Mouse (Mus musculus): ENCODE data around the gene Mia2. TPM values are rescaled to one million over a fixed set of nuclear protein-coding genes. Genes with fewer than 3 reads are reported as not detected.

The Mia2 gene
- polyA plus RNA-seq, 1 experiment from 2014 or later: 56.4 TPM

GRCm38 (mm10) chr12:59135533-59136300 is 40.1 kb downstream of the Mia2 start:
- Histone ChIP-seq H3K4me1 (peaks cover 11% of the 10 kb centered on the region), H3K9me3 (replicated peaks) (no peaks in the 10 kb centered on the region), H3K4me3 (no peak overlapping the region), H3K27me3 (ENCODE audit: low read depth, poor library complexity, severe bottlenecking) (no peaks in the 10 kb centered on the region), H3K36me3 (peaks cover 56% of the 10 kb centered on the region), H3K27ac (no peak overlapping the region)
- DNase-seq (ENCODE audit: low spot score): no peak
- 93% methylated on average over 13 of the region's 13 CpGs for WGBS

GRCm38 (mm10) chr12:59137031-59137430 is 41.4 kb downstream of the Mia2 start:
- no peaks in the 10 kb centered on the region for H3K9me3 ChIP-seq (replicated peaks)
- peaks cover 11% of the 10 kb centered on the region for H3K4me1 ChIP-seq
- no peak overlapping the region for H3K4me3 ChIP-seq
- H3K27me3 ChIP-seq (ENCODE audit: low read depth, poor library complexity, severe bottlenecking): no peaks in the 10 kb centered on the region
- WGBS: 89% methylated on average over 6 of the region's 6 CpGs
- H3K27ac ChIP-seq: no peak overlapping the region
- peaks cover 69% of the 10 kb centered on the region for H3K36me3 ChIP-seq
- no peak for DNase-seq (ENCODE audit: low spot score)

GRCm38 (mm10) chr12:59139372-59139771 is 43.8 kb downstream of the Mia2 start:
- DNase-seq (ENCODE audit: low spot score): no peak
- 86% methylated on average over 2 of the region's 2 CpGs for WGBS
- no peaks in the 10 kb centered on the region for H3K4me1 ChIP-seq
- H3K36me3 ChIP-seq: peaks cover 89% of the 10 kb centered on the region
- no peaks in the 10 kb centered on the region for H3K27me3 ChIP-seq (ENCODE audit: low read depth, poor library complexity, severe bottlenecking)
- no peaks in the 10 kb centered on the region for H3K9me3 ChIP-seq (replicated peaks)
- no peak overlapping the region for H3K27ac ChIP-seq
- H3K4me3 ChIP-seq: no peak overlapping the region

- Histone ChIP-seq H3K36me3 (peaks cover 96% of the 10 kb centered on the region), H3K27me3 (ENCODE audit: low read depth, poor library complexity, severe bottlenecking) (no peaks in the 10 kb centered on the region), H3K4me1 (no peaks in the 10 kb centered on the region), H3K4me3 (no peak overlapping the region), H3K9me3 (replicated peaks) (no peaks in the 10 kb centered on the region), H3K27ac (no peak overlapping the region)
- no peak for DNase-seq (ENCODE audit: low spot score)
Observed at GRCm38 (mm10) chr12:59145130-59145529, 49.5 kb downstream of the Mia2 start.

- Histone ChIP-seq H3K36me3 (peaks cover 98% of the 10 kb centered on the region), H3K9me3 (replicated peaks) (no peaks in the 10 kb centered on the region), H3K4me3 (no peak overlapping the region), H3K27ac (no peak overlapping the region), H3K4me1 (no peaks in the 10 kb centered on the region), H3K27me3 (ENCODE audit: low read depth, poor library complexity, severe bottlenecking) (no peaks in the 10 kb centered on the region)
- no peak for DNase-seq (ENCODE audit: low spot score)
- WGBS: 93% methylated on average over 4 of the region's 4 CpGs
Observed at GRCm38 (mm10) chr12:59149691-59150090, 54.1 kb downstream of the Mia2 start.

- Histone ChIP-seq H3K27ac (no peak overlapping the region), H3K27me3 (ENCODE audit: low read depth, poor library complexity, severe bottlenecking) (no peaks in the 10 kb centered on the region), H3K4me3 (no peak overlapping the region), H3K36me3 (peaks cover 97% of the 10 kb centered on the region), H3K4me1 (no peaks in the 10 kb centered on the region), H3K9me3 (replicated peaks) (no peaks in the 10 kb centered on the region)
- no peak for DNase-seq (ENCODE audit: low spot score)
- 44% methylated on average over 2 of the region's 2 CpGs for WGBS
Observed at GRCm38 (mm10) chr12:59161091-59161490, 65.5 kb downstream of the Mia2 start.

- WGBS: 94% methylated on average over 2 of the region's 2 CpGs
- DNase-seq (ENCODE audit: low spot score): no peak
- H3K4me1 ChIP-seq: no peaks in the 10 kb centered on the region
Observed at GRCm38 (mm10) chr12:59162797-59163196, 67.2 kb downstream of the Mia2 start.

GRCm38 (mm10) chr12:59164522-59164921 is 68.9 kb downstream of the Mia2 start:
- H3K9me3 ChIP-seq (replicated peaks): no peaks in the 10 kb centered on the region
- H3K4me3 ChIP-seq: no peak overlapping the region
- no peaks in the 10 kb centered on the region for H3K4me1 ChIP-seq
- peaks cover 91% of the 10 kb centered on the region for H3K36me3 ChIP-seq
- no peaks in the 10 kb centered on the region for H3K27me3 ChIP-seq (ENCODE audit: low read depth, poor library complexity, severe bottlenecking)
- DNase-seq (ENCODE audit: low spot score): no peak
- WGBS: 92% methylated on average over 6 of the region's 6 CpGs
- no peak overlapping the region for H3K27ac ChIP-seq

More at GRCm38 (mm10) chr12:59162797-59163196, 67.2 kb downstream of the Mia2 start:
- no peak overlapping the region for H3K27ac ChIP-seq
- no peaks in the 10 kb centered on the region for H3K27me3 ChIP-seq (ENCODE audit: low read depth, poor library complexity, severe bottlenecking)
- no peaks in the 10 kb centered on the region for H3K9me3 ChIP-seq (replicated peaks)
- no peak overlapping the region for H3K4me3 ChIP-seq
- H3K36me3 ChIP-seq: peaks cover 95% of the 10 kb centered on the region

- 93% methylated on average over 4 of the region's 4 CpGs for WGBS
- Histone ChIP-seq H3K27me3 (ENCODE audit: low read depth, poor library complexity, severe bottlenecking) (no peaks in the 10 kb centered on the region), H3K36me3 (peaks cover 92% of the 10 kb centered on the region), H3K27ac (no peak overlapping the region), H3K4me3 (no peak overlapping the region), H3K9me3 (replicated peaks) (no peaks in the 10 kb centered on the region), H3K4me1 (no peaks in the 10 kb centered on the region)
- no peak for DNase-seq (ENCODE audit: low spot score)
Observed at GRCm38 (mm10) chr12:59166557-59166956, 71.0 kb downstream of the Mia2 start.

- no peak for DNase-seq (ENCODE audit: low spot score)
- Histone ChIP-seq H3K4me3 (no peak overlapping the region), H3K4me1 (no peaks in the 10 kb centered on the region), H3K27ac (no peak overlapping the region), H3K36me3 (peaks cover 85% of the 10 kb centered on the region), H3K9me3 (replicated peaks) (no peaks in the 10 kb centered on the region), H3K27me3 (ENCODE audit: low read depth, poor library complexity, severe bottlenecking) (no peaks in the 10 kb centered on the region)
- WGBS: 92% methylated on average over 4 of the region's 4 CpGs
Observed at GRCm38 (mm10) chr12:59169935-59170334, 74.3 kb downstream of the Mia2 start.

- H3K27ac ChIP-seq: no peak overlapping the region
- H3K4me3 ChIP-seq: no peak overlapping the region
- H3K27me3 ChIP-seq (ENCODE audit: low read depth, poor library complexity, severe bottlenecking): no peaks in the 10 kb centered on the region
- H3K9me3 ChIP-seq (replicated peaks): no peaks in the 10 kb centered on the region
- H3K36me3 ChIP-seq: peaks cover 93% of the 10 kb centered on the region
- 94% methylated on average over 3 of the region's 3 CpGs for WGBS
- DNase-seq (ENCODE audit: low spot score): no peak
- no peaks in the 10 kb centered on the region for H3K4me1 ChIP-seq
Observed at GRCm38 (mm10) chr12:59177814-59178213, 82.2 kb downstream of the Mia2 start.

GRCm38 (mm10) chr12:59188086-59188682 is 92.6 kb downstream of the Mia2 start:
- H3K4me3 ChIP-seq: no peak overlapping the region
- no peak for DNase-seq (ENCODE audit: low spot score)
- H3K27ac ChIP-seq: no peak overlapping the region
- WGBS: 92% methylated on average over 12 of the region's 12 CpGs
- peaks cover 82% of the 10 kb centered on the region for H3K36me3 ChIP-seq
- H3K27me3 ChIP-seq (ENCODE audit: low read depth, poor library complexity, severe bottlenecking): no peaks in the 10 kb centered on the region
- H3K4me1 ChIP-seq: no peaks in the 10 kb centered on the region
- H3K9me3 ChIP-seq (replicated peaks): no peaks in the 10 kb centered on the region

- Histone ChIP-seq H3K9me3 (replicated peaks) (no peaks in the 10 kb centered on the region), H3K36me3 (peaks cover 43% of the 10 kb centered on the region), H3K4me3 (no peak overlapping the region), H3K4me1 (no peaks in the 10 kb centered on the region), H3K27ac (no peak overlapping the region), H3K27me3 (ENCODE audit: low read depth, poor library complexity, severe bottlenecking) (no peaks in the 10 kb centered on the region)
- 88% methylated on average over 3 of the region's 3 CpGs for WGBS
- no peak for DNase-seq (ENCODE audit: low spot score)
Observed at GRCm38 (mm10) chr12:59193637-59194036, 98.0 kb downstream of the Mia2 start.
